Mouse (Mus musculus) lung, embryonic 14.5 days (tissue): Measurements from ENCODE around the gene Timm10. TPM values are rescaled to one million over a fixed set of nuclear protein-coding genes. Genes with fewer than 3 reads are reported as not detected.

ENCODE experiments used
- ATAC-seq: fragments of 200-750 bp; cut with Nextera tagmentation; 2 replicates; pipeline ENCODE4 v1.8.0; 2017; ENCODE audit warnings: mild to moderate bottlenecking, moderate TSS enrichment, moderate library complexity; ENCODE audit not compliant: insufficient read depth
- DNase-seq: peaks from one replicate; pipeline ENCODE4 v3.0.0-alpha.2; 2015
- H3K27ac ChIP-seq: fragments of 300-500 bp; sonication (generic); 2 replicates; pipeline ENCODE4 v1.5.1; 2014; ENCODE audit warnings: low read depth, mild to moderate bottlenecking, moderate library complexity
- H3K27me3 ChIP-seq: fragments of 300-500 bp; sonication (generic); 2 replicates; pipeline ENCODE4 v1.6.1; 2014; ENCODE audit warnings: low read length, control low read depth; ENCODE audit not compliant: insufficient read depth
- H3K36me3 ChIP-seq: fragments of 300-500 bp; sonication (generic); 2 replicates; pipeline ENCODE4 v1.6.1; 2014; ENCODE audit warnings: control low read depth; ENCODE audit not compliant: insufficient read depth
- H3K4me1 ChIP-seq: fragments of 300-500 bp; sonication (generic); 2 replicates; pipeline ENCODE4 v1.6.1; 2014; ENCODE audit warnings: antibody characterized with exemption, control low read depth; ENCODE audit not compliant: insufficient read depth
- H3K4me2 ChIP-seq: fragments of 300-500 bp; sonication (generic); 2 replicates; pipeline ENCODE4 v1.6.1; 2014; ENCODE audit warnings: mild to moderate bottlenecking
- H3K4me3 ChIP-seq: fragments of 300-500 bp; sonication (generic); 2 replicates; pipeline ENCODE4 v1.5.1; 2014; ENCODE audit warnings: low read depth, low read length
- H3K9ac ChIP-seq: fragments of 300-500 bp; sonication (generic); 2 replicates; pipeline ENCODE4 v1.6.1; 2014
- H3K9me3 ChIP-seq: fragments of 300-500 bp; sonication (generic); 2 replicates; pipeline ENCODE4 v1.6.1; 2016; ENCODE audit warnings: low read depth, low read length, control low read depth
- CTCF ChIP-seq: IDR thresholded peaks from 2 replicates; pipeline ENCODE4 v1.5.1; 2016; ENCODE audit warnings: antibody characterized with exemption, low read depth
- WGBS: fragments of 180-500 bp; shearing (Covaris S2); extraction: QIAGEN DNeasy Blood & Tissue Kit; methylation state at CpG from one replicate; pipeline ENCODE4 v1.1.7; 2014; 5-methylcytosine and 5-hydroxymethylcytosine counted together
- polyA plus RNA-seq: library from polyadenylated mRNA; unstranded; fragments of >200 nt; fragmentation: Nextera tagmentation; extraction: Ambion mirVana; gene quantifications from 2 replicates; pipeline ENCODE4 v1.2.1, GENCODE M21; 2014

The Timm10 gene
- polyA plus RNA-seq, 1 experiment from 2014 or later: 58.7 TPM

DNA sequence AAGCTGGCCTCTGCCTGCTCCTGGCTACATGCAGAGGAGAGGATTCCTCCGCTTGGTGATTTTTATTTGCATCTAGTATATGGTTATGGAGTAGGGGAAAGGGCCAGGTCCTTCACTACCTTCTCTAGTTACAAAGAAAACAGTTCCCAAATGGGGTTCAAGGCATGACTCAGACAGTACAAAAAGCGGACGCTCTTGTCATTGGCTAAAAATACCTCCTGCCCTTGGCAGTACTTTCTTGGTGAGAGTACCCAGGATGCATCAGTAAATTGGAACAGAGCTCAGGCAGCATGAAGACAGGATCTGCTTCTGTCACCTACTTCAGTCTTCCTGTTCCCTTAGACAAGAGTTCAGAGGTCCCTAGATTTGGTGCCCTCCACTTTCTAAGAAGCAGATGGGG is 6.9 kb upstream of the Timm10 start:
- TF ChIP-seq CTCF: no peak
- no peak overlapping the region for H3K27ac ChIP-seq

DNA sequence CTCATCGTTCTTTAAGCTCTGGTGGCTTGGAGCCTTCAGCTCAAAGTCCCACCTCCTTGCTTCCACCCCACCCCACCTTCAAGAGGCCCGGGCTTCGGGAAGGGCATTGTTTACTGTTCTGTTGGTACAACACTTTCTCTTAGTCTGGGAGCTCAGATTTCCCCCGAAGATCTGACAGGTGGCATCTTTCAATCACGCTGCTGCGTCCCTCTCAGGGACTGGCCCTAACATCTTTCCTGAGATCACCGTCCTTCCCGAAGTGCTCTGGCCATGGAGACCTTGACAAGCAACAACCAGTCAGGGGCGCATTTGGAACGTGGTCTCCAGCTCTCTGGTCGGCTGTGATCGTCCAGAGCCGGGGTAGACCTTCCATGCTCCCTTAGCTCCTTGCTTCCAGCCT is 4.2 kb upstream of the Timm10 start, which contains the start of gene Smtnl1:
TSS of gene Smtnl1 (minus strand) at position 101 of the 400 bp plus-strand sequence.
- DNase-seq (no peak), ATAC-seq (no peak)
- H3K4me3 ChIP-seq: no peak within 1 kb of the TSS
- H3K36me3 ChIP-seq: no peaks in the 10 kb centered on the region
- 32% methylated on average over 13 of the region's 13 CpGs for WGBS
- H3K4me2 ChIP-seq: no peak within 1 kb of the TSS
- no peak within 1 kb of the TSS for H3K9ac ChIP-seq
- no peaks in the 10 kb centered on the region for H3K4me1 ChIP-seq
- TF ChIP-seq CTCF: no peak
- no peak within 1 kb of the TSS for H3K27ac ChIP-seq
- no peaks in the 10 kb centered on the region for H3K9me3 ChIP-seq
- H3K27me3 ChIP-seq: no peaks in the 10 kb centered on the region

More for the DNA sequence above, 6.9 kb upstream of the Timm10 start:
- Histone ChIP-seq H3K27me3 (no peaks in the 10 kb centered on the region), H3K4me1 (no peaks in the 10 kb centered on the region), H3K4me2 (no peak overlapping the region), H3K9me3 (no peaks in the 10 kb centered on the region), H3K36me3 (no peaks in the 10 kb centered on the region), H3K9ac (no peak overlapping the region), H3K4me3 (no peak overlapping the region)
- ATAC-seq (no peak), DNase-seq (no peak)
- 39% methylated on average over 3 of the region's 3 CpGs for WGBS

DNA sequence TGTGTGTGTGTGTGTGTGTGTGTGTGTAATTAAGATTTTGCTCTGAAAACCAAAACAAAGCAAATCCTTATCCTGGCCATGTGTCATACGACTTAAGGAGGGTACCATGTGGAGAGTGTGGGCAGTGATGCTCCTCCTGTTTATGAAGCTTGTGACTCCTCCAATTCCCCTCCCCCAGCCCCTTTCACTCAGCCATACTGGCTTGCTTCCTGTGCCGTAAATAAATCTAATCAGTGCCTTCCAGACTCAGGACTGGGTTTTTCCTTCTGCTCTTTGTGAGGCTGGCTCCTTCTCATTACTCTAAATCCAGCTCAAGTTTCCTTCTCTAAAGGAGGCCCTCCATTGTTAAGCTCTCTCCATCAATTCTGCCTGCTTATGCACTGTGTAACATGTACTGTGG is 3.6 kb upstream of the Timm10 start:
- DNase-seq: no peak
- no peak overlapping the region for H3K9ac ChIP-seq
- TF ChIP-seq CTCF: no peak
- H3K4me3 ChIP-seq: no peak overlapping the region
- no peaks in the 10 kb centered on the region for H3K27me3 ChIP-seq
- no peak overlapping the region for H3K4me2 ChIP-seq
- 40% methylated on average over 2 of the region's 2 CpGs for WGBS
- no peaks in the 10 kb centered on the region for H3K9me3 ChIP-seq
- H3K27ac ChIP-seq: no peak overlapping the region
- H3K36me3 ChIP-seq: no peaks in the 10 kb centered on the region
- no peaks in the 10 kb centered on the region for H3K4me1 ChIP-seq
- ATAC-seq: no peak

DNA sequence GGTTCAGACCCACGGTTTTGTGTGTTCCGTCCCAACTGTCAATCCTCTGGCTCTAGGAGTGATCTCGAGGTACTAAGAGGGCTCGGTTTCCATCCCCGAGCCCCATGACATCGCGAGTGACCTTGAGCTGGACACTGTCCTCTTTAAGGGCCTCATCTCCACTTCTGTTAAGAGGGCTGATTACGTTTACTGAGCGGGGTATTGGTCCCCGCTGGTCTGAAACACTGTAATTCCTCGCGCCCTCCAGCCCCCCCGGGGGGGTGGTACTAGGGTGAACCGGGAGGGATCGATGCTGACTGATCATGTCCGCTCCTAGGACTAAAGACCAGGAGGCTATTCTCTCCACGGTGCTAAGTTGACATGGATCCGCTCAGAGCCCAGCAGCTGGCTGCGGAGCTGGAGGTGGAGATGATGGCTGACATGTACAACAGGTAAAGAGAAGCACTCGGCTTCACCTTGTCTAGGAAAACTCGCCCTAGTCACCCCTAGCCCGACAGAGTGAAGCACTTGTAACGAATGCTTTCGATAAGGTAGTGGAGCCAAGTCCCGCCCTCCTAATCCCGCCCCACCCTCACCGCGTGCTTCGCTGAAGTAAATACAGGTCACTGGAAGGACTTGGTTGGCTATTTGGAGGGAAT is 605 bp downstream of the Timm10 start:
- Histone ChIP-seq H3K36me3 (peaks cover 14% of the 10 kb centered on the region), H3K4me2 (peak overlapping the region; percentile 98), H3K9me3 (no peaks in the 10 kb centered on the region), H3K4me1 (peaks cover 3% of the 10 kb centered on the region; the same call in 1 of the 2 replicates), H3K27ac (0 out of 2 replicates have a peak overlapping the region, but pooled peaks have one; percentile 34), H3K4me3 (peak overlapping the region; percentile 73), H3K9ac (peak overlapping the region; percentile 67), H3K27me3 (no peaks in the 10 kb centered on the region)
- no peak for TF ChIP-seq CTCF
- DNase-seq: peak; percentile 48
- WGBS: under 1% methylated on average over 29 of the region's 29 CpGs
- ATAC-seq: peak; percentile 6; the same call in 1 of the 2 replicates

DNA sequence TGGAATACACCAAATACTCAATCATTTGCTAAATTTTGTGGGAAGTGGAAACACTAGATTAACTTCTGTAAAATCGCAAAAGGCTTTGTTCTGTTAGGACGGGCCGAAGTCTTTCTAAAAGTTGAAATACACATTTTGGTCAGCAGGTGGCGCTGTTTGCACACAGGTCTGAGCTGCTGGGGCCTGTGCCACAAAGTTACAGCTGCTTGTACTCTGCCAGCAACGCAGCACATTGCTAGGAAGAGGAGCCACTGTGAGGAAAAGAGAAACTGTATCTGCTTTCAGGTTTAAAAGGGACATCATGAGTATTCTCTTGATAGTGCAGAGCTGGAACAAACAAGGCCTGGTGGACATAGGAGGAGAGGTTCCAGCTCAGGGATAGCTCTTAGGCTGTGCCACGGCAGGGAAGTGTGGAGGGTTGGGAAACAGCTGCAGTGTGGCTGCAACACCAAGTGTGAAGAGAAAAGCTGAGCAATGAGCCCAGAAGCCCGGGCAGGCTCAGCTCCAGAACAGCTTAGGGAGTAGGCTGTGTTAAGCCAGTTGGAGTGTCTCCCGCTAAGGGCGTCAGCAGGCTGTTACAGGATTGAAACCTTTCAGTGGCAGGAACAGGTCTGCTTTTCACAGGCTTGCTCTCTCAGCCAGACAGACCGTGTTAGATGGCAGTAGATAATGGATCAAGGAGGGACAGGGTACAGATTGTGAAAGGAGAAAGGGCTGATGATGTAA is 5.0 kb downstream of the Timm10 start:
- H3K27me3 ChIP-seq: no peaks in the 10 kb centered on the region
- peak overlapping the region; percentile 28; the same call in 1 of the 2 replicates for H3K9ac ChIP-seq
- H3K4me3 ChIP-seq: no peak overlapping the region
- peaks cover 3% of the 10 kb centered on the region; the same call in 1 of the 2 replicates for H3K4me1 ChIP-seq
- peaks cover 14% of the 10 kb centered on the region for H3K36me3 ChIP-seq
- ATAC-seq (peak; percentile 83), DNase-seq (peak; percentile 98)
- peak overlapping the region; percentile 66 for H3K27ac ChIP-seq
- no peaks in the 10 kb centered on the region for H3K9me3 ChIP-seq
- peak; percentile 96 for TF ChIP-seq CTCF
- H3K4me2 ChIP-seq: peak overlapping the region; percentile 10; the same call in 1 of the 2 replicates
- 21% methylated on average over 10 of the region's 10 CpGs for WGBS

DNA sequence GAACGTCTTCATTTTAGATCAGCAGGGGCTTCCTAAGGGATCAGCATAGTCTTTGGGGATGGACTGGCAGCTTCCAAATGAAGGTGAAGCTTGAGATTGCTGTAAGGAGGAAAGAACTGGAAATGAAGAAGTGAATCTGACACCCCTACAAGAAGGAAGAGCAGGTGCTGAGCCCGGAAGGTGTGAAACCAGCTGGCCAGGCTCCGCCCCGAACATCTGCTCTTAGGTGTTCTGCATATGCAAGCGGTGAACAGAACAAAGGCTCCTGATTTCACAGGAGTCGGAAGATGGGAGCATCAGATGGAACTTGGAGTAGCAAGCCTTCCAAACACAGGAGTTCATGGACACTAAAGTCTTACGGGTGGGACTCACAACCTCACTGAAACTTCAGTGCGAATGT is 10.3 kb downstream of the Timm10 start:
- no peak overlapping the region for H3K9ac ChIP-seq
- no peak overlapping the region for H3K4me3 ChIP-seq
- no peak for TF ChIP-seq CTCF
- 45% methylated on average over 8 of the region's 8 CpGs for WGBS
- no peaks in the 10 kb centered on the region for H3K9me3 ChIP-seq
- no peak overlapping the region for H3K27ac ChIP-seq
- DNase-seq: no peak
- H3K4me2 ChIP-seq: no peak overlapping the region
- ATAC-seq: no peak
- H3K4me1 ChIP-seq: peaks cover 13% of the 10 kb centered on the region
- peaks cover 9% of the 10 kb centered on the region; the same call in 1 of the 2 replicates for H3K27me3 ChIP-seq
- no peaks in the 10 kb centered on the region for H3K36me3 ChIP-seq
